12 mouse cellular contexts compared by ENCODE assay signal in the genomic region with DNA sequence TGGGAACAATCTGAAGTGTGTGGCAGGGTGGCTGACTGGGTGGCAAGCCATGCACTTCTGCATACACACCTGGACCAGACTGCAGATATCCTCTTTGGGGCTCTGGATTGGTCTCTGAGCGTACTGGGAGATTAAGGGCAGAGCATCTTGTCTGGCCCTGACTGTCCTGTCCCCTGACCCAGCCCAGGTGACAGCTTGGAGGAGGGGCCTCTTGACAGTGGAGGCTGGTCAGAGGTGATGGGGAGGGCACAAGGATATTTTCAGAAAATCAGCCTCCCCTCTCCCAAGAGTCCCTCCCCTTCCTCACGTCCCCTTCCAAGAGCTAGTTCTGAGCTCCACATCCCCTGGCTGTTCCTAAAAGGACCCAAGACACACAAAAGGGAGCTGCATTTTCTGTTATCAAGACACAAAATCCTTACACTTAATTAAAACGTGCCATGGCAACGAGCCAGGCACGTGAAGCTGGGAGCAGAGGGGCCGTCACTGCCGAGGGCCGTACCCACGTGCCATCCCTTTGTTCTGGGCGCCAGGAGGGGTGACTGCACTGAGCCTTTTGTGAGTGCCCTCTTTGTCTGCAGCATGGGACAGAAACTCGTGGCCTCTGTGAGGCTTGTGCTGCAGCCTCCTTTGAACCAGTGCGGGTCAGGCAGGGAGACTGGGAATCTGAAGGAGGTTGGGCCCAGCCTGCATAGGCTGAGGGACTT. TPM values are rescaled to one million over a fixed set of nuclear protein-coding genes. Genes with fewer than 3 reads are reported as not detected.
DNase-seq lines count a peak whose midpoint lies in the region; ATAC-seq lines count a peak whose summit lies in the region.
"Had no signal": no experiment of that assay in that cellular context is flagged by ENCODE, and none has a peak within 500 bp of the region (broad histone marks: within the 10 kb centered on the region; RNA-seq: fewer than 3 reads in every experiment).

No protein-coding gene starts in this region.

- DNase-seq in heart, postnatal 25 days (ENCODE audit: low spot score) = no peak
- peak; percentile 85 for DNase-seq in embryo, embryonic 10 days (ENCODE audit: low spot score)
- DNase-seq in forebrain, embryonic 14.5 days (ENCODE audit: low spot score) = peak; percentile 76
- DNase-seq in adrenal gland, adult 2 months = no peak
- no peak for DNase-seq in adipocyte (ENCODE audit: low spot score)
- no peak for DNase-seq in spleen, postnatal 10 days (ENCODE audit: low spot score in 2 of 2)
- DNase-seq: heart, adult 18-20 months had no signal

- ATAC-seq in heart, embryonic 14.5 days (ENCODE audit: insufficient number of reproducible peaks, insufficient read depth, low FRiP score, low read depth) = 0 out of 2 replicates have a peak, but pooled peaks have one; percentile 21
- ATAC-seq in forebrain, embryonic 14.5 days = peak; percentile 75
- peak; percentile 96 for ATAC-seq in midbrain, embryonic 12.5 days (ENCODE audit: low FRiP score, low read depth)
- ATAC-seq: CD4-positive, CD25-positive, alpha-beta regulatory T cell, adult 4 months had no signal

- H3K4me3 ChIP-seq in heart, embryonic 14.5 days (ENCODE audit: control insufficient read depth in 1 of 2, insufficient read depth in 1 of 2, low read depth in 1 of 2, low read length in 2 of 2) = no peak overlapping the region
- no peak overlapping the region for H3K4me3 ChIP-seq in forebrain, embryonic 14.5 days (ENCODE audit: low read depth, low read length)
- no peak overlapping the region for H3K4me3 ChIP-seq in midbrain, embryonic 12.5 days

- no peaks in the 10 kb centered on the region for H3K9me3 ChIP-seq in heart, embryonic 14.5 days (ENCODE audit: control insufficient read depth, low read length)
- H3K9me3 ChIP-seq in forebrain, embryonic 14.5 days (replicated peaks; ENCODE audit: control insufficient read depth, low read length) = no peaks in the 10 kb centered on the region
- H3K9me3 ChIP-seq in midbrain, embryonic 12.5 days = no peaks in the 10 kb centered on the region

- H3K36me3 ChIP-seq in heart, embryonic 14.5 days (ENCODE audit: control insufficient read depth, insufficient read depth, low read length) = no peaks in the 10 kb centered on the region
- H3K36me3 ChIP-seq in forebrain, embryonic 14.5 days (ENCODE audit: control insufficient read depth, insufficient read depth, low read length) = no peaks in the 10 kb centered on the region
- H3K36me3 ChIP-seq in midbrain, embryonic 12.5 days = no peaks in the 10 kb centered on the region

- H3K9ac ChIP-seq in heart, embryonic 14.5 days (ENCODE audit: low read length) = no peak overlapping the region
- H3K9ac ChIP-seq in forebrain, embryonic 14.5 days (ENCODE audit: low read length) = peak overlapping the region; percentile 10; the same call in 1 of the 2 replicates
- 0 out of 2 replicates have a peak overlapping the region, but pooled peaks have one; percentile 4 for H3K9ac ChIP-seq in midbrain, embryonic 12.5 days (replicated peaks)

- H3K27me3 ChIP-seq in heart, embryonic 14.5 days (ENCODE audit: control insufficient read depth, insufficient read depth, low read length) = peaks cover 16% of the 10 kb centered on the region
- peaks cover 19% of the 10 kb centered on the region for H3K27me3 ChIP-seq in forebrain, embryonic 14.5 days (replicated peaks; ENCODE audit: control insufficient read depth, insufficient read depth, low read length)
- peaks cover 88% of the 10 kb centered on the region for H3K27me3 ChIP-seq in midbrain, embryonic 12.5 days

- H3K4me1 ChIP-seq in heart, embryonic 14.5 days (ENCODE audit: control insufficient read depth in 2 of 2, insufficient read depth in 2 of 2, low read length in 2 of 2) = peaks cover 0 to 2% of the 10 kb centered on the region in 2 experiments; a peak in 2 of 4 replicates
- peaks cover 11% of the 10 kb centered on the region for H3K4me1 ChIP-seq in forebrain, embryonic 14.5 days (ENCODE audit: control insufficient read depth, insufficient read depth, low read length)
- H3K4me1 ChIP-seq in midbrain, embryonic 12.5 days = peaks cover 16% of the 10 kb centered on the region

- 22% methylated on average over 12 of the region's 12 CpGs for WGBS in heart, embryonic 14.5 days
- 4% methylated on average over 12 of the region's 12 CpGs for WGBS in forebrain, embryonic 14.5 days
- 5% methylated on average over 12 of the region's 12 CpGs for WGBS in midbrain, embryonic 12.5 days

- H3K27ac ChIP-seq in heart, embryonic 14.5 days (replicated peaks in 1 of 2; ENCODE audit: control insufficient read depth in 1 of 2, insufficient read depth in 1 of 2, low read depth in 2 of 2, low read length in 2 of 2) = no peak overlapping the region
- no peak overlapping the region for H3K27ac ChIP-seq in forebrain, embryonic 14.5 days (ENCODE audit: low read depth, low read length)
- peak overlapping the region; percentile 57 for H3K27ac ChIP-seq in midbrain, embryonic 12.5 days (replicated peaks)

- intact Hi-C loops in heart, postnatal 25 days (cut with DNase I) = no loop called here

- 0 out of 2 replicates have a peak overlapping the region, but pooled peaks have one; percentile 7 for H3K4me2 ChIP-seq in heart, embryonic 14.5 days (ENCODE audit: low read length)
- peak overlapping the region; percentile 24; the same call in 1 of the 2 replicates for H3K4me2 ChIP-seq in forebrain, embryonic 14.5 days (ENCODE audit: low read length)
- peak overlapping the region; percentile 36 for H3K4me2 ChIP-seq in midbrain, embryonic 12.5 days (replicated peaks)

RNA-seq across cellular contexts. Expression of gene Bub3, which starts 37.9 kb away (rescaled TPM):
- polyA plus RNA-seq in heart, embryonic 14.5 days (2014; fragmentation: Nextera tagmentation; extraction: Ambion mirVana) = 118 and 121 TPM in 2 replicates
- 10 to 100 TPM; 32.5 to 32.8 TPM for total RNA-seq in heart, postnatal 25 days (2021)
- 215 and 237 TPM in 2 replicates for polyA plus RNA-seq in forebrain, embryonic 14.5 days (2014; fragmentation: Nextera tagmentation; extraction: Ambion mirVana)
- 229 and 246 TPM in 2 replicates for polyA plus RNA-seq in midbrain, embryonic 12.5 days (2016; fragmentation: Nextera tagmentation; extraction: Ambion mirVana)
- total RNA-seq in adrenal gland, adult 2 months (2021) = 10 to 100 TPM; 67.0 to 82.2 TPM
- polyA plus RNA-seq in adrenal gland, adult 2 months (2012; rRNA removed) = 31.8 and 39.6 TPM in 2 replicates

RNA-seq across cellular contexts. Expression of gene Hmx2, which starts 49.4 kb away (rescaled TPM):
- polyA plus RNA-seq in heart, embryonic 14.5 days (2014; fragmentation: Nextera tagmentation; extraction: Ambion mirVana) = 0.07 TPM in 1 of 2 replicates, not detected in the other
- not detected for total RNA-seq in heart, postnatal 25 days (2021)
- 0.64 and 1.1 TPM in 2 replicates for polyA plus RNA-seq in forebrain, embryonic 14.5 days (2014; fragmentation: Nextera tagmentation; extraction: Ambion mirVana)
- 0.34 and 0.56 TPM in 2 replicates for polyA plus RNA-seq in midbrain, embryonic 12.5 days (2016; fragmentation: Nextera tagmentation; extraction: Ambion mirVana)
- not detected for total RNA-seq in adrenal gland, adult 2 months (2021)
- polyA plus RNA-seq in adrenal gland, adult 2 months (2012; rRNA removed) = not detected in 2 replicates
- total RNA-seq: heart, adult 18-20 months; layer of hippocampus, adult 18-20 months had no signal
- polyA plus RNA-seq: CD4-positive, CD25-positive, alpha-beta regulatory T cell, adult 4 months; cortical plate, adult 2 months had no signal

RNA-seq across cellular contexts. Expression of gene Hmx3, which starts 55.3 kb away (rescaled TPM):
- polyA plus RNA-seq in heart, embryonic 14.5 days (2014; fragmentation: Nextera tagmentation; extraction: Ambion mirVana) = 0.14 TPM in 1 of 2 replicates, not detected in the other
- total RNA-seq in heart, postnatal 25 days (2021) = not detected
- 0.49 and 0.51 TPM in 2 replicates for polyA plus RNA-seq in forebrain, embryonic 14.5 days (2014; fragmentation: Nextera tagmentation; extraction: Ambion mirVana)
- 0.11 and 0.16 TPM in 2 replicates for polyA plus RNA-seq in midbrain, embryonic 12.5 days (2016; fragmentation: Nextera tagmentation; extraction: Ambion mirVana)
- total RNA-seq in adrenal gland, adult 2 months (2021) = not detected
- not detected in 2 replicates for polyA plus RNA-seq in adrenal gland, adult 2 months (2012; rRNA removed)
- total RNA-seq: heart, adult 18-20 months; layer of hippocampus, adult 18-20 months had no signal
- polyA plus RNA-seq: CD4-positive, CD25-positive, alpha-beta regulatory T cell, adult 4 months; cortical plate, adult 2 months had no signal

Comparison
In these comparisons a context has a peak if more than half of its experiments do, and no peak if none do; other contexts are left out.
1. ATAC-seq: peak in every context shown above with its lines; median percentile 96 in midbrain, embryonic 12.5 days; 75 in forebrain, embryonic 14.5 days; 21 in heart, embryonic 14.5 days.
2. DNase-seq: peak in embryo, embryonic 10 days (single experiment) and forebrain, embryonic 14.5 days (single experiment); none in heart, postnatal 25 days (single experiment), adrenal gland, adult 2 months (single experiment), adipocyte (single experiment) and spleen, postnatal 10 days (0 of 2).
3. Peak in every context shown above with its lines, with median percentiles within 50 percentile points of each other: H3K4me2 ChIP-seq.